Mouse (Mus musculus): ENCODE measurements around the gene Gm28845. TPM values are rescaled to one million over a fixed set of nuclear protein-coding genes. Genes with fewer than 3 reads are reported as not detected.
A peak's percentile ranks its signal among the peaks of the same experiment; 100 is the strongest.

Gm28845 gene
- polyA plus RNA-seq, 1 experiment from 2014 or later = not detected

GRCm38 (mm10) chr1:65137560-65137959 is 18.2 kb upstream of the Gm28845 start:
- Histone ChIP-seq H3K27ac (replicated peaks; ENCODE audit: low read depth, low read length) (no peak overlapping the region), H3K4me1 (ENCODE audit: control insufficient read depth, insufficient read depth, low read length) (no peaks in the 10 kb centered on the region), H3K4me3 (ENCODE audit: low read depth, low read length) (no peak overlapping the region), H3K4me2 (ENCODE audit: low read depth, low read length) (no peak overlapping the region), H3K27me3 (replicated peaks; ENCODE audit: control insufficient read depth, insufficient read depth, low read length) (no peaks in the 10 kb centered on the region), H3K9ac (ENCODE audit: low read depth, low read length) (no peak overlapping the region), H3K36me3 (ENCODE audit: control insufficient read depth, insufficient read depth, low read length) (no peaks in the 10 kb centered on the region), H3K9me3 (ENCODE audit: control insufficient read depth, low read length) (no peaks in the 10 kb centered on the region)
- no peak for DNase-seq (ENCODE audit: low spot score)
- no peak for ATAC-seq (ENCODE audit: low read depth)
- whole genome bisulfite sequencing = 79% methylated on average over 6 of the region's 6 CpGs

- H3K9ac ChIP-seq (ENCODE audit: low read depth, low read length) = no peak overlapping the region
- no peaks in the 10 kb centered on the region for H3K36me3 ChIP-seq (ENCODE audit: control insufficient read depth, insufficient read depth, low read length)
- H3K4me1 ChIP-seq (ENCODE audit: control insufficient read depth, insufficient read depth, low read length) = no peaks in the 10 kb centered on the region
- no peaks in the 10 kb centered on the region for H3K9me3 ChIP-seq (ENCODE audit: control insufficient read depth, low read length)
- no peak for DNase-seq (ENCODE audit: low spot score)
- ATAC-seq (ENCODE audit: low read depth) = no peak
- WGBS = 87% methylated on average over 1 of the region's 1 CpGs
- H3K27ac ChIP-seq (replicated peaks; ENCODE audit: low read depth, low read length) = no peak overlapping the region
- no peak overlapping the region for H3K4me2 ChIP-seq (ENCODE audit: low read depth, low read length)
- H3K4me3 ChIP-seq (ENCODE audit: low read depth, low read length) = no peak overlapping the region
- no peaks in the 10 kb centered on the region for H3K27me3 ChIP-seq (replicated peaks; ENCODE audit: control insufficient read depth, insufficient read depth, low read length)
These were observed 13.5 kb upstream of the Gm28845 start for GRCm38 (mm10) chr1:65132833-65133232.

DNA sequence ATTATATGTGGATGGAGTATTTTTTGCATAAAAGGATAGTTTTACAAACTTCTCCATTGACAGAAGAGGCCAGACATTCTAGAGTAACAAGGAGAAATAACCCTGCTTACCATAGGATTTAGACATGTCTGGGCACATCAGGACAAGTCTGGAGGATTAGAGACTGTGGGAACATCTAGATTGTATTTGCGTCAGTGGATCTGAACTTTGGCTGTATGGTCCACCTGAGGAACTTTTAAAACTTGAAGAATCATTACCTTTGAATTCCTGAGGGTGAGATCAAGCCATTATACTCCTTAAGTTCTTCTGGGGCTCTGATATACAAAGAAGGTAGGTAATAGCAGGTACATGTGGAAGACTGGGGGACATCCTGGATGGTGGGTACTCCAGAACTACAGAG is 12.3 kb upstream of the Gm28845 start:
- Histone ChIP-seq H3K4me3 (ENCODE audit: low read depth, low read length) (no peak overlapping the region), H3K9me3 (ENCODE audit: control insufficient read depth, low read length) (no peaks in the 10 kb centered on the region), H3K9ac (ENCODE audit: low read depth, low read length) (no peak overlapping the region), H3K27ac (replicated peaks; ENCODE audit: low read depth, low read length) (no peak overlapping the region), H3K4me2 (ENCODE audit: low read depth, low read length) (no peak overlapping the region), H3K27me3 (replicated peaks; ENCODE audit: control insufficient read depth, insufficient read depth, low read length) (no peaks in the 10 kb centered on the region), H3K4me1 (ENCODE audit: control insufficient read depth, insufficient read depth, low read length) (no peaks in the 10 kb centered on the region), H3K36me3 (ENCODE audit: control insufficient read depth, insufficient read depth, low read length) (no peaks in the 10 kb centered on the region)
- DNase-seq (ENCODE audit: low spot score) = no peak
- 81% methylated on average over 1 of the region's 1 CpGs for WGBS
- no peak for ATAC-seq (ENCODE audit: low read depth)

DNA sequence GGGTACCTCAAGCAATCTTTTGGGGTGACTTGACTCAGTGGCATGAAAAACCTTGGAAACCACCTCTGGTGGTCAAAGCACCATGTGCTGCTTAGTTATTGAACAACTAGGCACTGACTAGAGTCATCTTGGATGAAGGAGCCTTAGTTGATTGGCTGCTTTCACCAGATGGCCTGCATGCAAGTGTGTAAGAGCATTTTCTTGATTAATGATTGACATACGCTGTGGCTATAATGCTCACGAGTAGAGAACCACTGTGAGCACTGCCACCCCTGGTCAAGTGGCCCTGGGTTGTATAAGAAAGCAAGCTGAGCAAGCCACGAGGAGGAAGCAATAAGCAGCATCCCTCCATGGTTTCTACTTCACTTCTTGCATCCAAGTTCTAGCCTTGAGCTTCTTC is 10.9 kb upstream of the Gm28845 start:
- H3K27ac ChIP-seq (replicated peaks; ENCODE audit: low read depth, low read length) = no peak overlapping the region
- DNase-seq (ENCODE audit: low spot score) (no peak), ATAC-seq (ENCODE audit: low read depth) (no peak)
- no peaks in the 10 kb centered on the region for H3K9me3 ChIP-seq (ENCODE audit: control insufficient read depth, low read length)
- H3K4me3 ChIP-seq (ENCODE audit: low read depth, low read length) = no peak overlapping the region
- H3K9ac ChIP-seq (ENCODE audit: low read depth, low read length) = no peak overlapping the region
- no peaks in the 10 kb centered on the region for H3K4me1 ChIP-seq (ENCODE audit: control insufficient read depth, insufficient read depth, low read length)
- no peaks in the 10 kb centered on the region for H3K36me3 ChIP-seq (ENCODE audit: control insufficient read depth, insufficient read depth, low read length)
- H3K27me3 ChIP-seq (replicated peaks; ENCODE audit: control insufficient read depth, insufficient read depth, low read length) = no peaks in the 10 kb centered on the region
- WGBS = 74% methylated on average over 3 of the region's 3 CpGs
- H3K4me2 ChIP-seq (ENCODE audit: low read depth, low read length) = no peak overlapping the region

DNA sequence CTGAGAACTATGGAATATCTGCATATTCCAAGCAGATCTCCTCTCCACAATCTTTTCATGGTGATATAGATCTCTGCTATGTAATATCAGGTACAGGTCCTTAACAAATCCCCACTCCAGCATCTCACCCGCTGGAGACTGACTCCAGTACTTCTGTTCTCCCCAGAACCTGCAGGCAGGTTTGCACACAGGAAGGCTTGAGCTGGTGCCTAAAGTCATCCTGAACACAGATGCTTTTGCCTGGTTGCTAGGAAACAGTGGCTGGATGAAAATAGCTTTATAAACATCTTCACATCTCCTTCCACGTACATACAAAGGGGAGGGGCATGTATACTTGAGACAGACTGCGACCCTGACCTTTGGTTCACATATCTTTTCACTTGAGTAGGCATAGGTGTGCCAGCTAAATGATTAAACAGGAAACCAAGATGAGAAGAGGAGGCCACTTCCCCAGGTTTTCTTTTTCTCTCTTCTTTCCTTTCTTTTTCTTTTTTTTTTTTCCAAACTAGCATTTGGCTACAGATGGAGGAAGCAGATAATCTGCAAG is 10.3 kb upstream of the Gm28845 start:
- Histone ChIP-seq H3K9me3 (ENCODE audit: control insufficient read depth, low read length) (no peaks in the 10 kb centered on the region), H3K4me3 (ENCODE audit: low read depth, low read length) (no peak overlapping the region), H3K4me2 (ENCODE audit: low read depth, low read length) (no peak overlapping the region), H3K36me3 (ENCODE audit: control insufficient read depth, insufficient read depth, low read length) (no peaks in the 10 kb centered on the region), H3K9ac (ENCODE audit: low read depth, low read length) (no peak overlapping the region), H3K27ac (replicated peaks; ENCODE audit: low read depth, low read length) (no peak overlapping the region), H3K4me1 (ENCODE audit: control insufficient read depth, insufficient read depth, low read length) (no peaks in the 10 kb centered on the region), H3K27me3 (replicated peaks; ENCODE audit: control insufficient read depth, insufficient read depth, low read length) (no peaks in the 10 kb centered on the region)
- DNase-seq (ENCODE audit: low spot score) (no peak), ATAC-seq (ENCODE audit: low read depth) (no peak)
- 75% methylated on average over 3 of the region's 3 CpGs for WGBS

GRCm38 (mm10) chr1:65122574-65123372 is 3.4 kb upstream of the Gm28845 start, which contains the start of gene D630023F18Rik:
TSS of gene D630023F18Rik (minus strand) at chr1:65123214.
- Histone ChIP-seq H3K27ac (replicated peaks; ENCODE audit: low read depth, low read length) (no peak within 1 kb of the TSS), H3K27me3 (replicated peaks; ENCODE audit: control insufficient read depth, insufficient read depth, low read length) (no peaks in the 10 kb centered on the region), H3K4me1 (ENCODE audit: control insufficient read depth, insufficient read depth, low read length) (no peaks in the 10 kb centered on the region), H3K4me2 (ENCODE audit: low read depth, low read length) (peak within 1 kb of the TSS; percentile 47), H3K9me3 (ENCODE audit: control insufficient read depth, low read length) (no peaks in the 10 kb centered on the region), H3K36me3 (ENCODE audit: control insufficient read depth, insufficient read depth, low read length) (no peaks in the 10 kb centered on the region), H3K9ac (ENCODE audit: low read depth, low read length) (no peak within 1 kb of the TSS), H3K4me3 (ENCODE audit: low read depth, low read length) (peak within 1 kb of the TSS; percentile 14; the same call in 1 of the 2 replicates)
- WGBS = 25% methylated on average over 9 of the region's 9 CpGs
- ATAC-seq (ENCODE audit: low read depth) (no peak), DNase-seq (ENCODE audit: low spot score) (no peak)

DNA sequence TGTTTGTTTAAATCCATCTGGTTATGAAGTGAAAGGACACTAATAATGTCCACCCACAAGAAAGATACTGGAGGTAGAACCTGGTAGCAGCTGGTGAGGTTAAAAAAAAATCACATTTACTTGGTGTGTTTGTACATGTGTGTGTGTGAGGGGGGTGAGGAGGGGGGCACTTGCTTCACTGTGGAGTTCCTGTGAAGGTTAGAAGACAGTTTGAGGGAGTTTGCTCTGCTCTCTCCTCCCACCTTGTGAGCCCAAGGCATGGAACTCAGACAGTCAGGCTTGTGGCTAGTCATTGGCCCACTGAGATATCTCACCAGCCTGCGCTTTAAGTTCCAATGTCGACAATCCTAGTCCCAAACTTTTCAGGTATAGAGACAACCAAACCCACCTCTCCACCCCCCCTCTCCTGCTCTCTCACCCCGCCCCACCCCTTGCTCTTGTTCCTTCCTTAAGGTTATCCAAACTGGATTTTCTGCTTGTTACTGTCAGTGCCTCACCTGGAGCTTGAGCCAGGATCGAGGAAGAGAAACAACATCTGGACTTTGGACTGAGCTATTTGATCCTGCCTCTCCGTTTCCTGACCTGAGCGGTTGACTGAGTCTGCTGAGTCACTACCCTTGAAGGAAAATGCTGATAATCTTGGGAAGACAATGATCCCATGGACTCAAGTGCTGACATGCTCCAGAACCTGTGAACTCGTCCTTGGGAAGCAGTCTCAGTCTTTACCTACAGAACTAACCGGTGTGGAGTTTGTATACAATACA is 1.0 kb downstream of the Gm28845 start:
- Histone ChIP-seq H3K27ac (replicated peaks; ENCODE audit: low read depth, low read length) (no peak overlapping the region), H3K4me3 (ENCODE audit: low read depth, low read length) (no peak overlapping the region), H3K9me3 (ENCODE audit: control insufficient read depth, low read length) (no peaks in the 10 kb centered on the region), H3K27me3 (replicated peaks; ENCODE audit: control insufficient read depth, insufficient read depth, low read length) (no peaks in the 10 kb centered on the region), H3K4me1 (ENCODE audit: control insufficient read depth, insufficient read depth, low read length) (no peaks in the 10 kb centered on the region), H3K9ac (ENCODE audit: low read depth, low read length) (no peak overlapping the region), H3K36me3 (ENCODE audit: control insufficient read depth, insufficient read depth, low read length) (no peaks in the 10 kb centered on the region), H3K4me2 (ENCODE audit: low read depth, low read length) (no peak overlapping the region)
- DNase-seq (ENCODE audit: low spot score) = no peak
- no peak for ATAC-seq (ENCODE audit: low read depth)
- 58% methylated on average over 8 of the region's 8 CpGs for WGBS

DNA sequence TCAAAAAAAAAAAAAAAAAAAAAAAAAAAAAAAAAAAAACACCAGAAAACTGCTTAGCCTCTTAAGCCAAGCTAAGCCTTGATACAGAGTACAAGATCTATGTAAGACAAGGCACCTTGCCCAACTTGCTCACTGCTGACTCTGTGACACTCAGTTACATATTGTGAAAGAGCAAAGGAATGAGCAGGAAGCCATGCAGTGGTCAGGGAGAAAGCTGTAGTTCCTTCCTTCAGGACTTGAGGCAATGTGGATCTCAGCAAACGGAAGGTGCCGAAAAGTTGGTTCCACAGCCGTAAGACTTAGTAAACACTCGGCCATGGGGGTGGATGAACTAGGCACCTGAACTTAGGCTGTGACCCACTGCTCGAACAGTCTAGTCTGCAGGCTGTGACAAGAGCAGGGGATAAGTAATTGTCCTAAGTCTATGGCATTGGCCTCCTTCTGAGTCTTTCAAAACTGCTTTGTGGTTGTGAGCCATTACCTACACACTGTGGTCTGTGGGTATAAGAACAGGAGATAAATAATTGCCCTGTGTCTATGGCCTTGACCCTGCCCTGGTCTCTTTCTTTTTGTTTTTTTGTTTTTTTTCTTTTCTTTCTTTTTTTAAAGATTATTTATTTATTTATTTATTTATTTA is 5.7 kb downstream of the Gm28845 start:
- Histone ChIP-seq H3K27me3 (replicated peaks; ENCODE audit: control insufficient read depth, insufficient read depth, low read length) (no peaks in the 10 kb centered on the region), H3K9me3 (ENCODE audit: control insufficient read depth, low read length) (no peaks in the 10 kb centered on the region), H3K4me1 (ENCODE audit: control insufficient read depth, insufficient read depth, low read length) (peaks cover 4% of the 10 kb centered on the region; the same call in 1 of the 2 replicates), H3K4me2 (ENCODE audit: low read depth, low read length) (no peak overlapping the region), H3K4me3 (ENCODE audit: low read depth, low read length) (no peak overlapping the region), H3K27ac (replicated peaks; ENCODE audit: low read depth, low read length) (no peak overlapping the region), H3K9ac (ENCODE audit: low read depth, low read length) (no peak overlapping the region), H3K36me3 (ENCODE audit: control insufficient read depth, insufficient read depth, low read length) (no peaks in the 10 kb centered on the region)
- no peak for DNase-seq (ENCODE audit: low spot score)
- WGBS = 93% methylated on average over 5 of the region's 5 CpGs
- ATAC-seq (ENCODE audit: low read depth) = no peak

Data from embryonic facial prominence, embryonic 14.5 days (tissue).